Mouse (Mus musculus): ENCODE data around the gene Grrp1.

Gene Grrp1

DNA sequence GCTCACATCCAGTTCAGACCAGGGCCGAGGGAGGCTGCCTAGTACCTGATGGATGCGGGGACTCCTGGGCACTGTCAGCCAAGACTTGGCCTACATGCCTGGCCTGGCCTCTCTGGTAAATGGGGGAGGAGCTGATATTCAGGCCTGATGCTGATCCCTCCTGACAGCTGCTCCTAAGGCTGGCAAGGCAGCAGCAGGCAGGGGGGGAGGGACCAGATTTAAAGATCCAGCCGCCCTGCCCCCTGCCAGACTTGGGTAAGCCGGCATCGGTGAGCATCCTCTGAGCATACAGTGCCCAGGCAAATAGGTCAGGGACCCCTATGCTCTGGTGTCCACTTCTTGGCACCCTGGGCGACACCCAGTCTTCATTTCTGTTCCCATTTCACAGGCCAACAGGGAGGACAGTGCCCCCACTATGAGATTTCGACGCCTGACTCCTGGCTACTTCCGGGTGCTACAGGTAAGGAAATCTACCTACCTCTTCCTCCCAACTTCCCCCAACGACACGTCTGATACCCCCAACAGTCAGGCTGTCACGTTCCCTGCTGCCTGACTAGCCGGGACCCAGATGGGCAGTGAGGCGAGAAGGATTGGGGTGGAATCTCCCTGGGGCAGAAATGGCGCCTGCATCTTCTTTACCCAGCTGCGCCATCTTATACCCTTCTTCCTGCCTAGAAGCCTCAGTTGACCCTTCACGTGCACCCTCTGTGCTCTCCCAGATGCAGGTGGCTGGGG, 10.2 kb downstream of the Grrp1 start, which contains the start of gene E130218I03Rik:
TSS of gene E130218I03Rik (plus strand) at position 147 of the 735 bp plus-strand sequence.
- DNase-seq (ENCODE audit: low spot score) = no peak

DNA sequence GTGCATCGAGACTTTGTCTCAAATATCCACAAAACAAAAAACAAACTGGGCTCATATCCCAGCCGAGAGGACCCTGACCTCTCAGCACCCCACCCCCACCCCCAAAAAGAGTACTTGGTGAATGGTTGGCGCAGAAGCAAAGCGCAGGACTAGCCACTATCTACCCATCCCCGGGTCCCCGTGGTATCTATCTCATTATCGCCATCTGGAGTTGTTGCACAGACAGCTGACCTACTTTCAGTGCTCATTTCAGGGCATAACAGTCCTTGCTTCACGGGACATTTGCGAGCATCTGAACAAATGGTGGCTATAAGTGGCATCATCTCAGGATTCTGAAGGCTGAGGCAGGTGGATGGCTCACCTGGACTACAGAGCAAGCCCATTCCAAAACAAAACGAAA, 15.2 kb downstream of the Grrp1 start:
- no peak for DNase-seq (ENCODE audit: low spot score)

DNA sequence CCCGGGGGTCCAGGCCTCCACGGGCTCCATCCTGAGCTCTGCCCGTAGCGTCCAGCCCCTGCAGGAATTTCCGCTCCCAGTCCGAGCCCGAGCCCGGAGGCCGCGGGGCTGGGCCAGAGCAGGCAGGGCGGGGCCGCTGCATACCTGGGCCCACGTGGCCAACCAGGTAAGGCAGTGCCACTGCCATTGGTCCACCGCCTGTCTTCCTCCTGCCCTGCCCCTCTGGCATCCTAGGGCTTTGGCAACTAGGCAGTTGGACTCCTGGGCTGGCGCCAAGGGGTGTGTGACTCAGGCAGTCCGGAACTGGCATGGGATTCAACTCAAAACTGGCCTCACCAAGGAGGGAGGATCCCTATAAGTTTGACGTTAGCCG, 15.6 kb downstream of the Grrp1 start, which contains the start of gene Cnksr1:
TSS of gene Cnksr1 (minus strand) at position 121 of the 373 bp plus-strand sequence.
- no peak for DNase-seq (ENCODE audit: low spot score)

DNA sequence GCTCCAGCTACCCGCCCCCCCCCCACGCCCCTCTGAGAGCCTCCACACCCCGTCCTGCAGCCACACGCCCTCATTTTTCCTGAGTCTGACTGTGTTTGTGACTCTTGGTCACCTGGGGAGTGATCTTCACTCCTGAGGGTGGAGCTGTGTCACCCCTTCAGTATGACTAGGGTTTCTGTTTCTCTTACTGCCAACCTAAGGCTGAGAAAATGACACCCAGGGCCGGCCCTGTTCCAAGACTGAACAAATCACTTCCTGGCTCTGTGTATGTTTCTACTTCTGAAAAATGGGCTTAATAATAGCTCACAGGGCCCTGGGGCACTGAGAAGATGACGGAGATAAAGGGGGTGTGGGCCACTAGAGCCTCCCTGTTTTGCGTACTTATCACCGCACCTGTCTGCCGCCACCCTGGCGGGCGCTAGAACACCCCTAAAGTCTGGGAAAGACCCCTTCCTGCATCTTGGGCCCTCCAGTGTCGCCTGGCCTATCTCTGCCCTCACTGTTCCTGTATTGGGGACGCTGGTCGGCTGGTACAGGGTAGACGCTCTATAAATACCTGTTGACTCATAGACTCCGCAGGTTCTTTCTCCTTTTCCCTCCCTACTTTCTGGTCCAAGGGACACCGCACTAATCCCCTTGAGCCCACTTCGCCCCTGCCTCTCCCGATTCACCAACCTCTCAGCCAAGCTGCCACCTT, 16.2 kb downstream of the Grrp1 start:
- no peak for DNase-seq (ENCODE audit: low spot score)

DNA sequence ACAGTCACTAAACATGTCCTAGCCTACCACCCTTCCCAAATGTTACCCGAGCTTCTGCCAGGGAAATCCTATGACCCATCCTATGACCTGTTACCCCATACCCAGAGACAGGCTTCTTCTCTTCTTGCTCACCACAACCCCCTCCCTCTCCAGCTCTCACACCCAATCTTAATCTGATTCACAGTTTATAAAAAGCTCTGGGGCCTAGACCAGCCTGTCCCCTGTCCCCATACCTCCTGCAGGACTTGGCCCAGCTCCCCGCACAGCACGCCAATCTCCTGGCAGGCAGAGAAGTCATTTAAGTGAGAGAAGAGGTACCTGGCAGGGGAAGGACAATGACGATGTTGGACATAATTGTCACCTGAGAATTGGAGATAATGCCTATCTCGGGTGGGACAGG, 19.0 kb downstream of the Grrp1 start:
- DNase-seq (ENCODE audit: low spot score) = no peak

DNA sequence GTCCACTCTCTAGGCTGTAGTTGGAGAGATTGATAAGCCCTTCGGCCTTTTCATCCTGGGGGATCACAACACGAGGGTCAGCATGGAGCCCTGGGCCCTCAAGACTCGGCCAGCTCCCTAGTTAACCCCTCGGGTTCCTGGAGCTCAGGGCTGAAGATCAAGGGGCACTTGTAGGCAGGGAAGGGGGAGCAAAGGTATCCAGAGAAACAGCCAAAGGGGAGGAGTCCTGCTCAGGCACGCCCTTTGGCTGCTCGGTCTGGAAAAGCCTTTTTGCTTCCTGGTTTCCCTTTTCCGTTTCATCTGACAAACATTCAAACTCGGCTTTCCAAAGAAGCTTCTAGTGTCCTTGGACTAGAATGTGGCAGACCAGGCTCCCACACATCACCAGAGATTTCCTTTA, 23.5 kb downstream of the Grrp1 start:
- no peak for DNase-seq (ENCODE audit: low spot score)

DNA sequence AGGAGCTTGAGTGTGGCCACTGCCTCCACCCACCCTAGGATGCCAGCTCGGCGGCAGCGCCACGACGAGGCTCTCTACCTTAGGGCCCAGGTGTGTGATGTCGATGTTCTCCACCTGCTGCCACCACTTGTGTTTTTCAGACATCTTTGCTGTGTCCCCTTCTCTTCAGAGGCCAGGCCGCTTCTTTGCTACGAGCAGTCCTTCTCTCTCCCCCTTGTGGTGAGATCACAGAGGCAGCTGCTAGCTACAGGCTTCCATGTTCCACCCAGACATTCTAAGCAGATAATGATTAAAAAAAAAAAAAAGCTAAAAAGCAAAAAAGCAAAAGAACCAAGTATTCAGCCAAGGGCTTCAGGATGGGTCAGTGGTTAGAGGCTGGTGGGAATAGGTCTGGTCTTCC, 26.7 kb downstream of the Grrp1 start, which contains the start of gene Catsper4:
TSS of gene Catsper4 (minus strand) at position 190 of the 400 bp plus-strand sequence.
- DNase-seq (ENCODE audit: low spot score) = no peak

DNA sequence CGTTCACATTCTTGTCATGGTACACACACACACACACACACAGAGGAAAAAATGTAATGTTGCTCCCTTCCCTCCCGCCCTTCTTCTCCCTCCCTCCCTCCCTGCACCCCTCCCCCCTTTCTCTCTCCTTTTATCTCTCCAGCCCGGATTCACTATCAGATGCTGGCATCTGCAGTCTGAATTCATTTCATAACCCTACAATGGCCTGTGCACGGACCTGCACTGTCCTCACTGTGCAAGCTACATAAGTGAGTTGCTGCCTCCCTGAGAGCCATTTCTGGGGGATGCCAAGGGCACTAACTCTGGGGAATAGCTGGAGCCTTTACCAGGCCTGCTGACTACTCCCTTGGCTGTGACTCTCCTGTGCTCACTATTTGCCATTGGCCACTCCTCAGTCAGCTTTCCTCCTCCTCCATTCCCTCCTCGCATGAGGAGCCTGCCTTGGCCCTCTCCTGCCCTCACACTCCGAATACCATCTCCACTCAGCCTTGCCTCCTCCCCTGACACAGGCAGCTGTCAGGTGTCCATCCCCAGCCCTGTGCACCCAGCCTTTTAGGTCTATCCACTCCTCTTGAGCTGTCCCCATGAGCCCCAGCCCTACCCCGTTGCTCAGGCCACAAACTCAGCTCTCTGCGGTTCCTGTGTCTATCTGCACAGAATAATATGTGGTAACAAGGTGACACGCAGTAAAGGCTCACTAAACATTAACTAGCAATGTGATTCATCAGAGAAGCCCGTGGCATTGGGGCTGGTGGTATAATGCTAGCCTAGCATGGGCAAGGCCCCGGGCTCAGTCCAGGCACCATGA, 30.9 kb downstream of the Grrp1 start:
- no peak for DNase-seq (ENCODE audit: low spot score)

DNA sequence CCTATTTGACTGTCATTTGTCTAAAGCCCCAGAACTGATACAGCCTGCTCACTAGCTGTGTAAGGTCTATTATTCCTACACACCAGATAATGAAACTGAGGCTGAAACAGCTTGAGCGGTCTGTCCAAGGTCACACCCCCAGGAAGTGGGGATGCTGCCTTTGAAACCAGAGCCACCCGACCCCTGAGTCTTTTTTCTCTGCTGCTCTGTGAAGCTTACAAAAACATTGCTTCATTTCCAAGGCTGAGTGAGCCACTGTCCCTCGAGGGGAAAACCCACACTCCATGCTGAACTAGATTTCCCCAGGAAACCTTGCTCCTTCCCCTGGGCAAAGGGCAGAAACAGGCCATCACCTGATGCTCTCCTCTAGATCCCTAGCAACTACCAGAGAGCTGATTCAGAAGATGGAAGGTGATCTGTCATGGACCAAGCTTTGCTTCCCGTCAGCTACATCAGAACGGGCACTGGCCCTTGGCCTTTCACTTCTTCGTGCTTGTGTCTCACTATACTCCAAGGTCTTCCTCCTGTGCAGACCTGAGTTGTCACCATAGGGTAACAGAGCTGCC, 47.3 kb downstream of the Grrp1 start:
- DNase-seq (ENCODE audit: low spot score) = no peak

DNA sequence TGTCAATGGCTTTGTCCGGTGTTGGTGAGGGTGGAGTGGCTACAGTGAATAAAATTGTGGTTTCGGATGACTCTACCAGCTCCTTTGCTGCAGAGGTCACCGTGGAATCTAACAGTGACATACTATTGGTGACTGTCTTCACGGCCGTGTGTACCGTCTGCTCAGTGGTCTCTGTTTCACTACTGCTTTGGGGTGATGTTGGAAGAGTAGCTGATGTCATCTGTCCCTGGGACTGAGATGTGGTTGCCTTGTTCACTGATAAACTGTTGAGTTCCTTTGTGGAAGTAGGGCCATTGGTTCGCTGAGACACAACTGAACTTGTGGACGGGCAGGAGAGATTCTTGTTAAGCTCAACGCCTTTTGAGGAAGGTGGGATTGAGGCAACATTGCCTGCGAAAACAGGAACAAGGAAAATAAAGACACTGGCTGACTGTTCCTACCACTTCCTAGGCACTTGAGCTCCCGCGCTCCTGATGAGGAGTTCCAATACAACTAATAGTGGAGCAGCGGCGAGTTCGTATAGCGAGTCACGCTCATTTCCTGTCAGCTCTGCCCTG, 50.5 kb downstream of the Grrp1 start:
- DNase-seq (ENCODE audit: low spot score) = no peak

DNA sequence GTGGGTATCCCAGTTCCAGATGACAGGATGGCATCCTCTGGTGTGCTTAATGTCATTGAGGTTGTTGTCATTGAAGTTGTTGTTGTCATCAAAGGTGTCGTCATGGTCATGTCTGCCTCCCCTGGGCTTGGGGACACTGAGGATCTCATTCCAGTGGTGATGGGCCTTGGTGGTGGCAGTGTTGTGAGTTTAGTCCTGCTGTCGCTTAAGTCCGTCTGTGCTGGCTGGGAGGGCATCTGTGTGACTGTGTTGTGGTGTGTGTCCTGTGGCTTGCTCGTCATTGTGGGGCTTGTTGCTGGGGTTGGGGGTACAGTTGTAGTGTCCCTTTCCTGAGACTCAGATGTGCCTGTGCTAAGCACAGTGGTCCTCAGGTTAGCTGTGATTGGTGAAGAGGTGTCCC, 51.0 kb downstream of the Grrp1 start, which contains the start of gene Gm7534:
TSS of gene Gm7534 (minus strand) at position 101 of the 400 bp plus-strand sequence.
- DNase-seq (ENCODE audit: low spot score) = no peak

Measured in spleen, adult 12 weeks (tissue).